Mouse (Mus musculus) gastrocnemius, adult 18-20 months (tissue): ENCODE results near the gene Fam92b. TPM values are rescaled to one million over a fixed set of nuclear protein-coding genes. Genes with fewer than 3 reads are reported as not detected.

Experiments
- DNase-seq: peaks from one replicate; pipeline ENCODE4 v3.0.0; 2021; ENCODE audit warnings: low spot score
- total RNA-seq, 2 experiments: library from RNA; stranded (reverse); gene quantifications; 2 replicates each; pipeline ENCODE4 v1.2.3; 2021

The Fam92b gene
- total RNA-seq, 2 experiments from 2014 or later: not detected

DNA sequence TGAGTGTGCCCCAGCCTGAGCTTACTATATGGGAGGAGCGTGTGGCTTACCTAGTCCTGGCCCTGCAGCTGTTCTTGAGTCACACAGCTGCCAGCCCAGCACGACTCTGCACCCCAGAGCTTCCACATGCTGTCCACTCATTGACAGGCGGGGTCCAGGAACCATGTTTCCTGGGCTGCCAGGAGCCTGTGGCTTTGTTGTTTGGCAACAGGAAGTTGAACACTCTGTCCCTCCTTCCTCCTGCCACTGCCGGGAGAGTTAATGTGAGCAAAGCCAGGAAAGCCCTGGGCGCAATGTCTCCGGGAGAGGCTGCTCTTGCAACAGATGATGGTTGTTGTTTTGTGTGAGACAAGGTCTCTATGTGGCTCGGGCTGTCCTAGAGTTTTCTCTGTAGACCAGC lies 24.6 kb downstream of the Fam92b start:
- DNase-seq: no peak

DNA sequence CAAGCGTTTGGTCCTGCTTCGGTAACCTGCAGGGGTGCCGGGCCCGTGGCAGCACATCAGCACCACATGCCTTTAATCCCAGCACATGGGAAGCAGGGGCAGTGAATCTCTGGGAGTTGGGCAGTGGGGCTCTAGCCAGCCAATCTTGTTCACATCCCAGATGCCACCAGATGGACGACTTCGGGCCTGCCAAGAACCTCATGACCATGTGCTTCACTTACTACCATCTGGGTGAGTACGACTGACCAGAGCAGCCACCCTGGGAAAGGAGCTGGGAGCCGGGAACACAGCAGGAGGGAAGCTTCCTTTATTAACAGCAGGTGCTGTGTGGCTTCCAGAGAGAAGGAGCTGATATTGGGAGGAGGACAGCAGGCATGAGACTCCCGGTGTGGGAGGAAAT lies 26.1 kb downstream of the Fam92b start:
- no peak for DNase-seq

- no peak for DNase-seq
Measured at GRCm38 (mm10) chr8:120150028-120150427, 27.2 kb downstream of the Fam92b start.

DNA sequence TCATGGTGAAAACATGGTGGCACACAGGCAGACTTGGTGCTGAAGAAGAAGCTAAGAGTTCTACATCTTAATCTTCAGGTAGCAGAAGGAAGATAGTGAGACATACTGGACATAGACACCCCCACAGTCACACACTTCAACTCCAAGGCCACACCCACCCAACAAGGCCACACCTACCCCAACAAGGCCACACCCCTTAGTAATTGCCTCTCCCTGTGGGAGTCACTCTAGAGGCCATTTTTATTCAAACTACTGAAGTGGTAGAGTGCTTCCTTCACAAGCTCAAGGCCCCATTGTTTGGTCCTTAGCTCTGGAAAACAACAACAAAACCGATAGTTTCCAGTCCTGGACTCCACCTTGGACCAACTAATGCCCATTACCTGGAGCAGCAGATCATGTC lies 31.2 kb downstream of the Fam92b start:
- DNase-seq: no peak

- no peak for DNase-seq
Measured at GRCm38 (mm10) chr8:120144652-120145301, 32.5 kb downstream of the Fam92b start.

- DNase-seq: no peak
Measured at GRCm38 (mm10) chr8:120143911-120144651, 33.2 kb downstream of the Fam92b start.

DNA sequence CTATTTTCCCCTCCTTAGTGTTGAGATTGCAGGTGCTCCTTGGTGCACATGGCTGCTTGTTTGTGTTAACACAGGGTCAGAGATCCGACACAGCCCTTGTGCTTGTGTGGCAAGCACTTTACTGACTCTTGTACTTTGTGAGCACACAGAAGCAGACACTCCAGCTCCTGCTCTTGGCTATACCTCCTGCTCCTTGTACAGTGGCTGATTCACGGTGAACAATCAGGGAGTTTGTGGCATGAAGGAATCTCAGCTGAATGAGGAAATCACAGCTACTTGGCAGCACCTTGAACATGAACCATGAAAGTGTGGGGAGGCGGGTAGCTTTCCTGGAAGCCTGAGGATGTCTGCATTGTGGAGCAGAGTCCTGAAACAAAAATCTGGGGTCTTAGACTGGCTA lies 36.5 kb downstream of the Fam92b start:
- no peak for DNase-seq

- no peak for DNase-seq
Measured at GRCm38 (mm10) chr8:120138958-120139357, 38.3 kb downstream of the Fam92b start.

GRCm38 (mm10) chr8:120136618-120137017 lies 40.6 kb downstream of the Fam92b start:
- DNase-seq: peak; percentile 68

DNA sequence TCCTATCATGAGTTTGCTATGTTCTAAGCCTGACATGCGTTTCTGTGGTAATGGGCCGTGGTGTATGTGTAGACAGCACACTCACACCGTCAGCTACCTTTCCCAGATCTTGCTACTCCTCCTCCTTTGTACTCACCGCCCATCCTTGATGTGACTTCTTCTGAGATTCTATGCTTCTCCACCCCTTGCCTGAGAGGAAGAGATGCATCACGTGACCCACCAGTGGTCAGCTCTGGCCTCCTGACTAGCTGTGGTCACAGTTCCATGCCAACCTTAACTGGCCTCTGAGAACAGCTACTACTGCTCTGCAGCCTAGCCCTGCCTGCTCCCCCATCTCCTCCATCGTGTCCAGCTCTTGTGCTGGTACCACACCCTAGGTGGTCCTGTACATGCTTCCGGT lies 41.6 kb downstream of the Fam92b start:
- DNase-seq: no peak

GRCm38 (mm10) chr8:120133169-120133568 lies 44.1 kb downstream of the Fam92b start:
- no peak for DNase-seq

GRCm38 (mm10) chr8:120131158-120131557 lies 46.1 kb downstream of the Fam92b start:
- no peak for DNase-seq

GRCm38 (mm10) chr8:120129547-120129946 lies 47.7 kb downstream of the Fam92b start:
- no peak for DNase-seq

DNA sequence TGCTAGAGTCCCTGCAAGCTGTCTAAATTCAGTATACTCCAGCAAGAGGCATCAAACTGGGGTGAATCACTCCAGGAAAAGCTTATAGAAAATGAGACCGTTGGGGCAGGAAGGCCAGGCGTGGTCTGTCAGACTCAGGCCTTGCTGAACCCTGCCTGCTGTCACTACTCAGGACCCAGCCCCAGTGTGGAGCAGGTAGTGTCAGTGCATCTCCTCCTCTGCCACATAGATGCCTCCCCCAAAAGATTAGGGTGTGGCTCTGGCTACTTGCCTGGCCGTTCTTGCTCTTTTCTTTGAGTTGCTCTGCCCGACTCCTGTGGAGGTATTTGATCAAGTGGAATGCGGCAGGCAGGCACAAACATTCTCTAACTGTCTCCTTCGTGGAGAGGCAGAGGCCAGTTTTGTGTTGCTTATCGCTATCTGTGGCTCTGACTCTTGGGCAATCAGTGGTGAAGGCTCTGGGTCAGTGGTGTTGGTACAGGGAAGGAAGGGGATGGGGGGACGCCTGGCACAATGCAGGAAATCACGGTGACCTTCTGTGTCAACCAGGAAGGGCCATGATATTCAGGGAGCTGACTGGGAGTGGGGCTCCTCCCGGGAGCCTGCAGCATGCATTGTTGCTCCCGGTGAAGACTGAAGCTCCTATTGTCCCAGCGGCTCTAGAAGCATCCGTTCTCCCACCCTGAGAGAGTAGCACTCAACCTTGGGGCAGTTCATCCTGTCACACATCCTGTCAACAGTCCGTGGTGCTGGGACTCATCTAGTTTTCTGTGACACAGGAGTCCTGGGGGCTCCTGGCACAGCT lies 50.7 kb downstream of the Fam92b start:
- DNase-seq: no peak

DNA sequence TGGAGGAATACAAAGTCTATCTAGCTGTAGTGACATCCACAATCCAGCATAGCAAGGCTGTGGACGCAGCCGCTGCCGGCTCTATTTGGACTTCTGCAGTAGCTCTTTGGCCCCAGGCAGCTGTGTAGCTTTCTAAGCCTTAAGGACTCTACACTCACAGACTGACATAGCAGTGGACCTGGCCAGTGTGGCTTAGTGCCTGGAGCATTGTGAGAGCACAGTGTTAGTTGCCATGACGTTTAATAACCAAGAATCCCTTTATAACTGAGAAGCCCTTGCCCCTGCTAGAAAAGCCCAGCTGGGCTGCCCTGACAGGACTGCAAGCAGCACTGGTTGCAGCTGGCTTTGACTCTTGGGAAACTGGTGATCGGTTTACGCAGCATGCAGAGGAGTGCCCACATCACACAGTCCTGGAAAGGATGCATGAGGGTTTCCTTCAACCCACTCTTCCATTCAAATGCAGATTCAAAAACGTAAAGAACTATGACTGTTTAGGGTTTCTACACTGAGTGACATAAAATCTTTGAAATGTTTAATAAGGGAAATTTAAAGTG lies 52.4 kb downstream of the Fam92b start:
- DNase-seq: no peak

DNA sequence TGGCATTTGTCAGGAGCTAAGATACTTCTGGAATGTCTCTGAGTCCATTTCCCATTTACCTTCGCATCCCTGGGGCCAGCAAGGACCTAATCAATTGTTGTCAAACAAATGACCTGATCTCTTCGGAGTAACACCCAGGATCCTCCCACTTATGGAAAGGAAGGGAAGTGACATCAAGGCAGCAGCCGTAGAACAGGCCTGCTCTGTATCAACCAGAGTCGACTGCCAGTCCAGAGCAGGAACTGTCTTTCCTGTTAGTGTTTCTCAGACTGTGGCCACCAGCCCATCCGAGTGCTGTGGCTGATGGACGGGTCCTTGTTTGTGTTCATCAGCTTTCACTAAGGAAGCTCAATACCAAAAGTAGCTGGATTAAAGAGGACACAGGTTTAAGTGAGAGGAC lies 53.0 kb downstream of the Fam92b start:
- no peak for DNase-seq

GRCm38 (mm10) chr8:120120951-120121350 lies 56.3 kb downstream of the Fam92b start:
- no peak for DNase-seq

DNA sequence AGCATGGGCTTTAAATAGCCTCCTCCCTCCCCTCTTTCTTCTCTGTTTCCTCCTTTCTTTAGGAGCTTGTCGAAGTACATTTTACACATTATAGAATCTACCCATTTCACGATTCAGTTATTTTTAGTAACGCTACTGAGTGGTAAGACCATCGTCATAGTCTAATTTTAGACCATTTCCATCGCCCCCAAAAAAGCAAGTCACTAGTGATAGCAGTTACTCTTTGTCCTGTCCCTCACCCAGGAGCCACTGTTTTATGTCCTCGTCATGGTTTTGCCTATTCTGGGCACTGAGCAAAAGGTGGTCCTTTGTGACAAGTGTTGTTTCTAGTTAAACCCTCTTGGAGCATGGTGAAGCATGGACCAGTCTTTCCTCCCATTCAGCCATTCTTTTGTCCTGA lies 57.3 kb downstream of the Fam92b start:
- DNase-seq: no peak

DNA sequence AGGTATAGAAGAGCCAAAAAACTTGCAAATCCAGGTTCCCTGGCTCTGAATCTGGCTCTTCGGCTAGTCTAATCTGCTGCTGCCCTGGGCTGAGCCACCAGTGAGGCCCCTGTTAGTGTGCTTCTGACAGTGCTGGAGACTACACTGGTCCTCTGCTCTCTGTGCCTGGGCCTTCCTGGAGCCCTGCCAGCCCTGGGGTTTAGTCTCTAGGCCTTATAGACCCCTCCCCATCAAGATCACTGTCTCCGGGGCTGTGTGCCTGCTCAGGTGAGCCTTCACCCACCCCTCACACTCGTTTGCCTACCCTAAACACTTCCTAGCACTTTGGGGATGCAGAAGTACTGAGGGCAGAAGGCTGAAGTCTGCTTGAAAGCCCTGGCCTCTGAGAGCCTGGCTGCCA lies 57.8 kb downstream of the Fam92b start:
- DNase-seq: no peak

DNA sequence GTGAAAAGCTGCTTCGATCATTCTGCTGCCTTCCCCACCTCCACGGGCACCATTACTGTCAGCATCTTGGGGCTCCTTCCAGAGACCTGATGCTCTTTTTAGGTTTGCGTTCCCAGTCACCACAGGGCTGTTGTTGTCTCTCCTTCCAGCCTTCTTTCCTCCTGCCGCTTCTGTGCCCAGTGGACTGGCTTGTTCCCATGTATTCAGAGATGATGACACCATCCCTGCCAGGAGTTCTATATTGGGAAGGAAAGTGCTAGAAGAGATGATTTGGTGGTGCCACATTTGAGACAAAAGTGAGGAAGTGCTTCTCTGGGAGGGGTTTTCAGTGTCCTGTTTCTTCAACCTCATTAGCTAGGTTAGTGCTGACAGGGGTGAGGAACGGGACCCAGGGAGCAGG lies 58.4 kb downstream of the Fam92b start:
- DNase-seq: no peak

- DNase-seq: no peak
Measured at GRCm38 (mm10) chr8:120118162-120118561, 59.1 kb downstream of the Fam92b start.

GRCm38 (mm10) chr8:120116600-120116999 lies 60.7 kb downstream of the Fam92b start:
- DNase-seq: no peak
